Mouse (Mus musculus) olfactory bulb, adult 2 months (tissue): ENCODE results near the gene Asb6.

Source experiments
- CTCF ChIP-seq: fragments of 200-500 bp; IDR thresholded peaks from 2 replicates; pipeline ENCODE4 v1.5.1; 2012; ENCODE audit warnings: low read depth, mild to moderate bottlenecking, low read length, moderate library complexity; ENCODE audit not compliant: insufficient read depth
- POLR2A ChIP-seq: fragments of 200-500 bp; IDR thresholded peaks from 2 replicates; pipeline ENCODE4 v1.6.1; 2012; ENCODE audit warnings: mild to moderate bottlenecking, low read depth, low read length, moderate library complexity; ENCODE audit not compliant: insufficient read depth

DNA sequence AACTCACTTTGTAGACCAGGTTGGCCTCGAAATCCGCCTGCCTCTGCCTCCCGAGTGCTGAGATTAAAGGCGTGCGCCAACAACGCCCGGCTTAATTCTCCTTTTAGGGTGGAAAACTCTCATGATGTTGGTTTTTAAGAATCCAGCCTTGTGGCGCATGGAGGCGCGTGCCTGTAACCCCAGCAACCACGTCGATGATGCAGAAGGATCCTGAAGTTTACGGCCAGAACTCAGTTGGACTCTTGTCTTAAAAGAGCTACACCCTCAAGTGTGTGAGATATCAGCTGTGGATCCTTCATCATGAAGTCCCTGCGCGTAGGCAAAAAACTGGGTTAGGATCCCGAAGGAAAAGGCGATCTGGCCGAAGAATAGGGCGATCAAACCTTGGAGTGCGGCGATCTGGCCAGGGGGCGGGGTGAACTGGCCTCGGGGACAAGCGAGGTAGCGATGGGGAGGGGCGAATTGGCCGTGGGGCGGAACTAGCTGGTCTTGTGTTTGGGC is 22.9 kb downstream of the Asb6 start:
- no peak for TF ChIP-seq CTCF
- TF ChIP-seq POLR2A: no peak
